Mouse (Mus musculus) MEL (cell line): ENCODE measurements around the gene Zcchc14. TPM values are rescaled to one million over a fixed set of nuclear protein-coding genes. Genes with fewer than 3 reads are reported as not detected.

Source experiments
- DNase-seq: peaks from one replicate; pipeline ENCODE4 v3.0.0; 2011; ENCODE audit warnings: low read depth, low spot score
- H3K27ac ChIP-seq: 2 replicates; pipeline ENCODE4 v1.5.1; 2012; ENCODE audit warnings: low read depth, mild to moderate bottlenecking, control low read depth, low read length, moderate library complexity; ENCODE audit not compliant: control insufficient read depth
- H3K27me3 ChIP-seq, 2 experiments: fragments of 150-350 bp in 1 of 2; sonication (generic) in 1 of 2; 2 replicates each; pipeline ENCODE4 v1.6.1; 2012; ENCODE audit warnings: low read length in 2 of 2, mild to moderate bottlenecking in 2 of 2, improper control_type of control experiment in 1 of 2, moderate library complexity in 1 of 2; ENCODE audit not compliant: insufficient read depth in 2 of 2, control insufficient read depth in 1 of 2
- H3K36me3 ChIP-seq, 2 experiments: 2 replicates each; pipeline ENCODE4 v1.6.1; 2012 to 2014; ENCODE audit warnings: low read length in 2 of 2, improper control_type of control experiment in 1 of 2, inconsistent platforms in 1 of 2, mild to moderate bottlenecking in 1 of 2; ENCODE audit not compliant: insufficient read depth in 2 of 2, control insufficient read depth in 1 of 2
- H3K4me1 ChIP-seq, 2 experiments: fragments of 150-350 bp in 1 of 2; sonication (generic) in 1 of 2; 2 replicates each; pipeline ENCODE4 v1.6.1; 2012; ENCODE audit warnings: low read length in 2 of 2, improper control_type of control experiment in 1 of 2, mild to moderate bottlenecking in 1 of 2; ENCODE audit not compliant: insufficient read depth in 2 of 2, control insufficient read depth in 1 of 2
- H3K4me3 ChIP-seq, 2 experiments: fragments of 150-350 bp in 1 of 2; sonication (generic) in 1 of 2; 2 replicates each; pipeline ENCODE4 v1.5.1; 2012; ENCODE audit warnings: low read depth in 2 of 2, low read length in 2 of 2, mild to moderate bottlenecking in 2 of 2, moderate library complexity in 2 of 2, control low read depth in 1 of 2, improper control_type of control experiment in 1 of 2; ENCODE audit not compliant: control insufficient read depth in 1 of 2, insufficient read depth in 1 of 2
- H3K79me2 ChIP-seq: 2 replicates; pipeline ENCODE4 v1.6.1; 2012; ENCODE audit warnings: mild to moderate bottlenecking, low read length, moderate library complexity; ENCODE audit not compliant: control insufficient read depth, poor library complexity, insufficient read depth
- H3K9ac ChIP-seq: 2 replicates; pipeline ENCODE4 v1.6.1; 2012; ENCODE audit warnings: low read depth, mild to moderate bottlenecking, control low read depth, low read length, moderate library complexity; ENCODE audit not compliant: control insufficient read depth, poor library complexity, severe bottlenecking
- H3K9me3 ChIP-seq: fragments of 150-350 bp; sonication (generic); replicated peaks from 2 replicates; pipeline ENCODE4 v1.6.1; 2012; ENCODE audit warnings: mild to moderate bottlenecking, low read length, improper control_type of control experiment, moderate library complexity; ENCODE audit not compliant: insufficient read depth
- CTCF ChIP-seq, 3 experiments: IDR thresholded peaks in 2 of 3; conservative IDR thresholded peaks in 1 of 3; 2 replicates each; pipeline ENCODE4 v1.5.1; 2011 to 2012; ENCODE audit warnings: low read length in 3 of 3, low read depth in 2 of 3, mild to moderate bottlenecking in 2 of 3, improper control_type of control experiment in 1 of 3, inconsistent platforms in 1 of 3, mixed read lengths in 1 of 3, moderate library complexity in 1 of 3; ENCODE audit not compliant: control insufficient read depth in 1 of 3, insufficient read depth in 1 of 3, poor library complexity in 1 of 3, severe bottlenecking in 1 of 3
- E2F4 ChIP-seq: IDR thresholded peaks from 2 replicates; pipeline ENCODE4 v1.6.1; 2011; ENCODE audit warnings: low read depth, low read length, improper control_type of control experiment, borderline replicate concordance
- EP300 ChIP-seq, 2 experiments: IDR thresholded peaks; 2 replicates each; pipeline ENCODE4 v1.6.1; 2011; ENCODE audit warnings: improper control_type of control experiment in 2 of 2, low read length in 2 of 2, low read depth in 1 of 2, mild to moderate bottlenecking in 1 of 2
- ETS1 ChIP-seq: IDR thresholded peaks from 2 replicates; pipeline ENCODE4 v1.6.1; 2012; ENCODE audit warnings: low read depth, mild to moderate bottlenecking, inconsistent platforms, low read length, improper control_type of control experiment, moderate library complexity
- GATA1 ChIP-seq: IDR thresholded peaks from 2 replicates; pipeline ENCODE4 v1.6.1; 2011; ENCODE audit warnings: low read depth, low read length, improper control_type of control experiment
- HCFC1 ChIP-seq: IDR thresholded peaks from 2 replicates; pipeline ENCODE4 v1.6.1; 2012; ENCODE audit warnings: low read depth, mild to moderate bottlenecking, inconsistent platforms, low read length, improper control_type of control experiment, moderate library complexity
- JUND ChIP-seq: IDR thresholded peaks from 2 replicates; pipeline ENCODE4 v1.6.1; 2011; ENCODE audit warnings: low read depth, mild to moderate bottlenecking, improper control_type of control experiment, low read length
- KAT2A ChIP-seq: conservative IDR thresholded peaks from 2 replicates; pipeline ENCODE4 v1.6.1; 2012; ENCODE audit warnings: low read depth, low read length, improper control_type of control experiment, inconsistent platforms
- MAFK ChIP-seq: IDR thresholded peaks from 2 replicates; pipeline ENCODE4 v1.6.1; 2011; ENCODE audit warnings: low read depth, mild to moderate bottlenecking, low read length, improper control_type of control experiment, borderline replicate concordance
- MAZ ChIP-seq: IDR thresholded peaks from 2 replicates; pipeline ENCODE4 v1.6.1; 2012; ENCODE audit warnings: low read depth, mild to moderate bottlenecking, inconsistent platforms, low read length, improper control_type of control experiment
- MEF2A ChIP-seq: IDR thresholded peaks from 2 replicates; pipeline ENCODE4 v1.6.1; 2014; ENCODE audit warnings: low read depth, mild to moderate bottlenecking, inconsistent platforms, low read length, improper control_type of control experiment; ENCODE audit not compliant: poor library complexity, insufficient replicate concordance, severe bottlenecking; ENCODE audit errors: extremely low read depth
- MXI1 ChIP-seq: IDR thresholded peaks from 2 replicates; pipeline ENCODE4 v1.6.1; 2011; ENCODE audit warnings: mild to moderate bottlenecking, low read depth, low read length, improper control_type of control experiment
- MYC ChIP-seq: IDR thresholded peaks from 2 replicates; pipeline ENCODE4 v1.6.1; 2011; ENCODE audit warnings: low read depth, mild to moderate bottlenecking, low read length, improper control_type of control experiment, moderate library complexity
- POLR2AphosphoS2 ChIP-seq: IDR thresholded peaks from 2 replicates; pipeline ENCODE4 v1.6.1; 2011; ENCODE audit warnings: low read length, improper control_type of control experiment
- RAD21 ChIP-seq: IDR thresholded peaks from 2 replicates; pipeline ENCODE4 v1.6.1; 2011; ENCODE audit warnings: mild to moderate bottlenecking, low read depth, low read length, improper control_type of control experiment
- RCOR1 ChIP-seq: IDR thresholded peaks from 2 replicates; pipeline ENCODE4 v1.6.1; 2012; ENCODE audit warnings: low read depth, mild to moderate bottlenecking, inconsistent platforms, low read length, improper control_type of control experiment
- SIN3A ChIP-seq: IDR thresholded peaks from 2 replicates; pipeline ENCODE4 v1.6.1; 2012; ENCODE audit warnings: low read length, improper control_type of control experiment, inconsistent platforms
- SMC3 ChIP-seq: IDR thresholded peaks from 2 replicates; pipeline ENCODE4 v1.6.1; 2011; ENCODE audit warnings: low read depth, low read length, improper control_type of control experiment
- TAL1 ChIP-seq: IDR thresholded peaks from 2 replicates; pipeline ENCODE4 v1.6.1; 2012; ENCODE audit warnings: mild to moderate bottlenecking, inconsistent platforms, low read length, moderate library complexity, mixed read lengths
- TBP ChIP-seq: IDR thresholded peaks from 2 replicates; pipeline ENCODE4 v1.8.0; 2011; ENCODE audit warnings: low read depth, low read length, improper control_type of control experiment
- TCF12 ChIP-seq: IDR thresholded peaks from 2 replicates; pipeline ENCODE4 v1.6.1; 2014; ENCODE audit warnings: low read depth, mild to moderate bottlenecking, inconsistent platforms, low read length, improper control_type of control experiment, moderate library complexity
- ZNF384 ChIP-seq: IDR thresholded peaks from 2 replicates; pipeline ENCODE4 v1.6.1; 2012; ENCODE audit warnings: low read depth, mild to moderate bottlenecking, inconsistent platforms, low read length, improper control_type of control experiment
- polyA plus RNA-seq, 2 experiments: library from polyadenylated mRNA; stranded (reverse) in 1 of 2; unstranded in 1 of 2; fragments of >175 nt in 1 of 2; fragments of >200 nt in 1 of 2; gene quantifications; 2 replicates each; pipeline versions ENCODE4 v1.2.1 to v1.2.4; 2012; ENCODE audit warnings: low replicate concordance in 2 of 2, low read depth in 1 of 2; ENCODE audit not compliant: insufficient read length in 2 of 2, insufficient read depth in 1 of 2, missing spikeins in 1 of 2
- total RNA-seq: library from RNA; depleted of rRNA; stranded (reverse); fragments of 300-350 nt; gene quantifications from 2 replicates; pipeline ENCODE4 v1.2.3, GENCODE M21; 2012

Zcchc14 gene
- total and polyA plus RNA-seq, 3 experiments: 0.04 to 0.11 TPM; not detected in 1

DNA sequence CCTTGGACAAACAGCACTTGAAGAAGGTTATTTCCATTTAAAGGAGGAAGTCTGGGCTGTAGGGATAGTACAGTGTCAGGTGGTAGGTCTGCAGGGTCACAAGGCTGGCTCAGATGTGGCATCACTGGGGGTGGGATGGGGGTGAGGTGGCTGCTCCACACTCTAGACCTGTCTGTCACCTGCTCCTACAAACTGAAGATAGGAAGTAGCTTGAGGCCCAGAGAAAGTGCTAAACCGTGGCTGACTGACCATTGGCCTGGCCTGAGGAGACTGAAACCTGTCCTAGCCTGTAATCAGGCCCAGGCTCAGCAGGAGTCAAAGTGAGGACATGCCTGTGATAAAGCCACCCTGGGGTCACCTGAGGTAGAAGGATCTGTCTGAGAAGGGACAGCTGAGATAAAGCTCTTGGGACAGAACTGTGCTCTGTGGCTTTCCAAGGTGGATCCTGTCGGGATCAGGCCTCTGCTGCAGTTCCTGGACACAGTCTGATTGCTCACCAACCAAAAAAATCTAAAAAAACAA, 63.4 kb downstream of the Zcchc14 start:
- peaks cover 0 to 25% of the 10 kb centered on the region in 2 experiments; a peak in 2 of 4 replicates for H3K36me3 ChIP-seq
- peak overlapping the region; percentile 49 for H3K27ac ChIP-seq
- H3K79me2 ChIP-seq: peaks cover 27% of the 10 kb centered on the region
- peaks cover 10 to 32% of the 10 kb centered on the region in 2 experiments for H3K4me1 ChIP-seq
- peak overlapping the region in 1 of 2 experiments; percentile 50; a peak in 2 of 4 replicates for H3K4me3 ChIP-seq
- peak overlapping the region; percentile 60 for H3K9ac ChIP-seq
- H3K27me3 ChIP-seq: no peaks in the 10 kb centered on the region
- no peaks in the 10 kb centered on the region for H3K9me3 ChIP-seq
- DNase-seq: peak; percentile 38
- 0 out of 4 replicates have a peak, but pooled peaks of 1 of the 2 experiments have one; percentile 27 for TF ChIP-seq EP300 (IDR thresholded peaks at IDR 0.05; ENCODE audit: low read depth in 1 of 2, low read length in 2 of 2)
- TF ChIP-seq TAL1: peak; percentile 11; the same call in 1 of the 2 replicates
- no peak for TF ChIP-seq SMC3
- TF ChIP-seq MAFK: no peak
- TF ChIP-seq CTCF (IDR thresholded peaks at IDR 0.05 in 2 of 3, conservative IDR thresholded peaks at IDR 0.05 in 1 of 3; ENCODE audit: control insufficient read depth in 1 of 3, insufficient read depth in 1 of 3, low read depth in 2 of 3, low read length in 3 of 3, poor library complexity in 1 of 3, severe bottlenecking in 1 of 3): no peak
- TF ChIP-seq MXI1: no peak
- TF ChIP-seq ETS1: peak; percentile 29; the same call in 1 of the 2 replicates

DNA sequence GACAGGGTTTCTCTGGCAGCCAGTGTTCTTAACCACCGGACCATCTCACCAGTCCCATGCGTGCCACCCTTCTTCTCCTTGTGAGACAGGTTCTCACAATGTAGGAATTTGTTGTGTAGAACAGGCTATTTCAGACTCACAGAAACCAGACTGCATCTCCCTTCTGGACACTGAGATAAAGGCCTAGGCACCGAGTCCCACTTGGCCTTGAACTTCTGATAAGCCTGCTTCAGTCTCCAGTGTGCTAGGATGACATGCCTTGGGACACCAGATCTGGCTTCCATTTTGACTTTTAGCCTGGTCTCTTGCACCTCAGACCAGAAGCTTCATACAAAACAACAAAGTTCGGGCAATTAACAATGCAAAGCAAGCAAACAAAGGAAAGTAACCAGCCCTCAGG, 64.0 kb downstream of the Zcchc14 start:
- TF ChIP-seq ETS1 (peak; percentile 45; the same call in 1 of the 2 replicates), GATA1 (peak; percentile 79), POLR2AphosphoS2 (no peak), TCF12 (peak; percentile 84), MAFK (no peak), MAZ (no peak), MYC (0 out of 2 replicates have a peak, but pooled peaks have one; percentile 37), KAT2A (no peak), ZNF384 (0 out of 2 replicates have a peak, but pooled peaks have one; percentile 24), SMC3 (no peak), SIN3A (0 out of 2 replicates have a peak, but pooled peaks have one; percentile 18), TBP (peak; percentile 30; the same call in 1 of the 2 replicates), JUND (no peak), RAD21 (no peak), MXI1 (peak; percentile 19; the same call in 1 of the 2 replicates), MEF2A (no peak), TAL1 (peak; percentile 91), EP300 (IDR thresholded peaks at IDR 0.05; ENCODE audit: low read depth in 1 of 2, low read length in 2 of 2) (peak; percentile 71 to 73), RCOR1 (no peak), HCFC1 (no peak), E2F4 (no peak)
- Histone ChIP-seq H3K27ac (peak overlapping the region; percentile 49), H3K4me3 (no peak overlapping the region), H3K36me3 (peaks cover 0 to 25% of the 10 kb centered on the region in 2 experiments; a peak in 2 of 4 replicates), H3K79me2 (peaks cover 27% of the 10 kb centered on the region), H3K27me3 (no peaks in the 10 kb centered on the region), H3K9me3 (no peaks in the 10 kb centered on the region), H3K9ac (no peak overlapping the region; the same call in 1 of the 2 replicates), H3K4me1 (peaks cover 10 to 32% of the 10 kb centered on the region in 2 experiments)
- peak; percentile 74 for DNase-seq
